Mouse (Mus musculus): ENCODE data around the gene Tmem270. TPM values are rescaled to one million over a fixed set of nuclear protein-coding genes. Genes with fewer than 3 reads are reported as not detected.
A peak's percentile ranks its signal among the peaks of the same experiment; 100 is the strongest.
"Not testable (repeated sequence)": the region's sequence is repeated elsewhere in the genome, so short reads cannot be mapped to it uniquely, and the experiment has no call there.

Gene Tmem270
- polyA plus RNA-seq, 1 experiment from 2014 or later: not detected

GRCm38 (mm10) chr5:134939554-134939953, 33.0 kb upstream of the Tmem270 start:
- not testable (repeated sequence) for H3K9ac ChIP-seq (replicated peaks); H3K4me2 ChIP-seq (replicated peaks); H3K27ac ChIP-seq; ATAC-seq; H3K27me3 ChIP-seq; H3K4me1 ChIP-seq (replicated peaks); H3K36me3 ChIP-seq; H3K9me3 ChIP-seq; H3K4me3 ChIP-seq (replicated peaks)
- WGBS: 79% methylated on average over 4 of the region's 7 CpGs

- H3K4me2 ChIP-seq (replicated peaks): no peak overlapping the region
- H3K36me3 ChIP-seq: no peaks in the 10 kb centered on the region
- no peak overlapping the region for H3K4me3 ChIP-seq (replicated peaks)
- H3K27me3 ChIP-seq: peaks cover 6% of the 10 kb centered on the region; the same call in 1 of the 2 replicates
- H3K9ac ChIP-seq (replicated peaks): no peak overlapping the region
- no peaks in the 10 kb centered on the region for H3K9me3 ChIP-seq
- no peak overlapping the region for H3K27ac ChIP-seq
- no peak for ATAC-seq
- no peaks in the 10 kb centered on the region for H3K4me1 ChIP-seq (replicated peaks)
- 71% methylated on average over 3 of the region's 3 CpGs for WGBS
Observed at GRCm38 (mm10) chr5:134939069-134939468, 32.5 kb upstream of the Tmem270 start.

GRCm38 (mm10) chr5:134936626-134937185, 30.2 kb upstream of the Tmem270 start:
- WGBS: 91% methylated on average over 6 of the region's 6 CpGs
- Histone ChIP-seq H3K4me1 (replicated peaks) (peaks cover 7% of the 10 kb centered on the region), H3K4me3 (replicated peaks) (no peak overlapping the region), H3K27ac (no peak overlapping the region), H3K4me2 (replicated peaks) (no peak overlapping the region), H3K36me3 (no peaks in the 10 kb centered on the region), H3K9me3 (no peaks in the 10 kb centered on the region), H3K9ac (replicated peaks) (no peak overlapping the region), H3K27me3 (no peaks in the 10 kb centered on the region)
- no peak for ATAC-seq

GRCm38 (mm10) chr5:134936051-134936450, 29.5 kb upstream of the Tmem270 start:
- WGBS: 92% methylated on average over 6 of the region's 6 CpGs
- no peak overlapping the region for H3K9ac ChIP-seq (replicated peaks)
- H3K27me3 ChIP-seq: no peaks in the 10 kb centered on the region
- ATAC-seq: no peak
- no peak overlapping the region for H3K4me3 ChIP-seq (replicated peaks)
- no peaks in the 10 kb centered on the region for H3K9me3 ChIP-seq
- H3K4me2 ChIP-seq (replicated peaks): no peak overlapping the region
- peaks cover 7% of the 10 kb centered on the region for H3K4me1 ChIP-seq (replicated peaks)
- H3K36me3 ChIP-seq: no peaks in the 10 kb centered on the region
- no peak overlapping the region for H3K27ac ChIP-seq

GRCm38 (mm10) chr5:134934666-134935065, 28.1 kb upstream of the Tmem270 start:
- H3K4me3 ChIP-seq (replicated peaks): no peak overlapping the region
- H3K4me1 ChIP-seq (replicated peaks): peaks cover 7% of the 10 kb centered on the region
- ATAC-seq: no peak
- H3K27me3 ChIP-seq: no peaks in the 10 kb centered on the region
- H3K36me3 ChIP-seq: no peaks in the 10 kb centered on the region
- H3K9me3 ChIP-seq: no peaks in the 10 kb centered on the region
- H3K27ac ChIP-seq: no peak overlapping the region
- H3K9ac ChIP-seq (replicated peaks): no peak overlapping the region
- WGBS: 94% methylated on average over 3 of the region's 3 CpGs
- no peak overlapping the region for H3K4me2 ChIP-seq (replicated peaks)

- not testable (repeated sequence) for H3K27ac ChIP-seq; H3K9me3 ChIP-seq; H3K9ac ChIP-seq (replicated peaks); H3K4me3 ChIP-seq (replicated peaks); ATAC-seq; H3K27me3 ChIP-seq; H3K4me1 ChIP-seq (replicated peaks); H3K4me2 ChIP-seq (replicated peaks); H3K36me3 ChIP-seq
- 88% methylated on average over 5 of the region's 5 CpGs for WGBS
Observed at GRCm38 (mm10) chr5:134933686-134934085, 27.2 kb upstream of the Tmem270 start.

GRCm38 (mm10) chr5:134933281-134933680, 26.7 kb upstream of the Tmem270 start:
- Histone ChIP-seq H3K9ac (replicated peaks) (no peak overlapping the region), H3K27me3 (no peaks in the 10 kb centered on the region), H3K4me2 (replicated peaks) (peak overlapping the region; percentile 94; the same call in 1 of the 2 replicates), H3K36me3 (no peaks in the 10 kb centered on the region), H3K4me3 (replicated peaks) (no peak overlapping the region), H3K4me1 (replicated peaks) (peaks cover 7% of the 10 kb centered on the region), H3K9me3 (no peaks in the 10 kb centered on the region), H3K27ac (no peak overlapping the region)
- 92% methylated on average over 8 of the region's 8 CpGs for WGBS
- no peak for ATAC-seq

GRCm38 (mm10) chr5:134932903-134933276, 26.4 kb upstream of the Tmem270 start:
- Histone ChIP-seq H3K27me3 (no peaks in the 10 kb centered on the region), H3K9ac (replicated peaks) (no peak overlapping the region), H3K9me3 (no peaks in the 10 kb centered on the region), H3K27ac (no peak overlapping the region), H3K4me1 (replicated peaks) (peaks cover 7% of the 10 kb centered on the region), H3K4me2 (replicated peaks) (peak overlapping the region; percentile 94), H3K36me3 (no peaks in the 10 kb centered on the region), H3K4me3 (replicated peaks) (peak overlapping the region; percentile 66)
- no peak; the same call in 1 of the 2 replicates for ATAC-seq
- 51% methylated on average over 9 of the region's 9 CpGs for WGBS

- Histone ChIP-seq H3K27me3 (no peaks in the 10 kb centered on the region), H3K27ac (no peak within 1 kb of the TSS), H3K4me3 (replicated peaks) (peak within 1 kb of the TSS; percentile 66), H3K9me3 (no peaks in the 10 kb centered on the region), H3K4me1 (replicated peaks) (peaks cover 7% of the 10 kb centered on the region), H3K9ac (replicated peaks) (peak within 1 kb of the TSS; percentile 78), H3K4me2 (replicated peaks) (peak within 1 kb of the TSS; percentile 94), H3K36me3 (no peaks in the 10 kb centered on the region)
- WGBS: 1% methylated on average over 41 of the region's 41 CpGs
- peak; percentile 96 for ATAC-seq
Observed at GRCm38 (mm10) chr5:134932179-134932902, 25.8 kb upstream of the Tmem270 start, which contains the start of gene Mettl27. Mettl27 (plus strand) TSS chr5:134932368.

- no peaks in the 10 kb centered on the region for H3K27me3 ChIP-seq
- no peak overlapping the region for H3K27ac ChIP-seq
- no peak overlapping the region for H3K4me2 ChIP-seq (replicated peaks)
- peaks cover 7% of the 10 kb centered on the region for H3K4me1 ChIP-seq (replicated peaks)
- H3K4me3 ChIP-seq (replicated peaks): no peak overlapping the region
- 90% methylated on average over 2 of the region's 2 CpGs for WGBS
- no peak overlapping the region for H3K9ac ChIP-seq (replicated peaks)
- no peak for ATAC-seq
- H3K36me3 ChIP-seq: no peaks in the 10 kb centered on the region
- H3K9me3 ChIP-seq: no peaks in the 10 kb centered on the region
Observed at GRCm38 (mm10) chr5:134929988-134930387, 23.5 kb upstream of the Tmem270 start.

- Histone ChIP-seq H3K4me2 (replicated peaks) (no peak overlapping the region), H3K4me3 (replicated peaks) (no peak overlapping the region), H3K9me3 (no peaks in the 10 kb centered on the region), H3K27me3 (no peaks in the 10 kb centered on the region), H3K27ac (no peak overlapping the region), H3K4me1 (replicated peaks) (no peaks in the 10 kb centered on the region), H3K36me3 (no peaks in the 10 kb centered on the region), H3K9ac (replicated peaks) (no peak overlapping the region)
- no peak for ATAC-seq
- 77% methylated on average over 4 of the region's 4 CpGs for WGBS
Observed at GRCm38 (mm10) chr5:134926726-134927125, 20.2 kb upstream of the Tmem270 start.

- H3K9me3 ChIP-seq: no peaks in the 10 kb centered on the region
- no peak overlapping the region for H3K4me2 ChIP-seq (replicated peaks)
- no peak overlapping the region for H3K9ac ChIP-seq (replicated peaks)
- H3K4me3 ChIP-seq (replicated peaks): no peak overlapping the region
- H3K4me1 ChIP-seq (replicated peaks): no peaks in the 10 kb centered on the region
- no peaks in the 10 kb centered on the region for H3K36me3 ChIP-seq
- 75% methylated on average over 6 of the region's 6 CpGs for WGBS
- H3K27me3 ChIP-seq: no peaks in the 10 kb centered on the region
- no peak overlapping the region for H3K27ac ChIP-seq
- ATAC-seq: no peak
Observed at GRCm38 (mm10) chr5:134923141-134923540, 16.6 kb upstream of the Tmem270 start.
